Mouse (Mus musculus): ENCODE data around the gene Vwa5b2. TPM values are rescaled to one million over a fixed set of nuclear protein-coding genes. Genes with fewer than 3 reads are reported as not detected.

The Vwa5b2 gene
- 0.10 and 0.34 TPM in 2 replicates for polyA plus RNA-seq (2012; rRNA removed)

- 1% methylated on average over 24 of the region's 24 CpGs for WGBS
- peaks cover 3% of the 10 kb centered on the region for H3K4me1 ChIP-seq (ENCODE audit: control insufficient read depth, insufficient read depth, low read length)
- no peak for TF ChIP-seq POLR2A (IDR thresholded peaks at IDR 0.05; ENCODE audit: borderline replicate concordance, extremely low read depth, low read depth, low read length)
- TF ChIP-seq CTCF (IDR thresholded peaks at IDR 0.05; ENCODE audit: insufficient read depth, low read length): no peak
- DNase-seq: no peak
- H3K4me3 ChIP-seq (replicated peaks; ENCODE audit: extremely low read depth, low read depth, low read length): peak within 1 kb of the TSS; percentile 6
Measured at GRCm38 (mm10) chr16:20589366-20589938, at the start of gene Vwa5b2. Vwa5b2 (plus strand) TSS chr16:20589471.

DNA sequence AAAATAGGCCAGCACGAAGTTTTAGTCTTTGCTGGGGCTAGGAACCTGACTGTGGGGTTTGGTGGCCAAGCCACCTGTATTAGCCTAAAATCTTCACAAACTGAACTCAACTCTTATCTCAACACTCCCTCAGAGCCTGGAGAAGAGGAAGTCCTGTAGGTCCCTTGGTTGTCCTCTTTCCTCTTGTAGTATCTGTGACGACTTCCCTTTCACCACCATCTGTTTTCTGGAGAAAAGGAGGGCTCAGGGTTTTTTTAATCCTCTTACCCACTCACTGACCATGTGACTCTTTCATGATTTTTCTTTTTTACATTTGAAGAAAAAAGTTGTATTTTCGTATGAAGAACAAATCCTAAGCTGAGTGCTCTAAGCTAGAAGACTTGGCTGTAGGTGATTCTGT, 49.6 kb upstream of the Vwa5b2 start:
- WGBS: 73% methylated on average over 3 of the region's 3 CpGs
- no peak for DNase-seq
- no peak for TF ChIP-seq CTCF (IDR thresholded peaks at IDR 0.05; ENCODE audit: insufficient read depth, low read length)
- no peak for TF ChIP-seq POLR2A (IDR thresholded peaks at IDR 0.05; ENCODE audit: borderline replicate concordance, extremely low read depth, low read depth, low read length)
- Histone ChIP-seq H3K4me3 (replicated peaks; ENCODE audit: extremely low read depth, low read depth, low read length) (no peak overlapping the region), H3K4me1 (ENCODE audit: control insufficient read depth, insufficient read depth, low read length) (peaks cover 10% of the 10 kb centered on the region)

DNA sequence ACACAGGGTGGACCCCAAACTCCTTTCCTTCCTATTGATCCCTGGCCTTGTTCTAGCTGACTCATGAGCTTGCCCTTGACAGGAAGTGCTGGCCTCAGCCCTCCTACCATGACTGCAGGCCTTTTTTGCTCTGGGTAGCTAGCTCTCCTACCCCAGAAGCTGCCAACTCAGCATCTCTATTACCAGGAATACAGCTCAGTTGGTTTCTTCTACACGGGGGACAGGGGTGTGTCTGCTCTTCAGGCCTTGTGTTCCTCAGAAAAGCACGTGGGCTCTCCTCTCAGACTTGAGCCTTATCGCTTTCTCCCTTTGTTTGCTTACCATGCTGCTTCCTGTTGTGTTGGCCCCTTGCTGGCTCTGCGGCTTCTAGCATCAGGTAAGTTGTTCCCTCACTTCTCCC, 48.8 kb upstream of the Vwa5b2 start:
- no peak for DNase-seq
- TF ChIP-seq CTCF (IDR thresholded peaks at IDR 0.05; ENCODE audit: insufficient read depth, low read length) (no peak), POLR2A (IDR thresholded peaks at IDR 0.05; ENCODE audit: borderline replicate concordance, extremely low read depth, low read depth, low read length) (no peak)
- WGBS: 50% methylated on average over 4 of the region's 4 CpGs
- H3K4me1 ChIP-seq (ENCODE audit: control insufficient read depth, insufficient read depth, low read length): peaks cover 10% of the 10 kb centered on the region
- no peak overlapping the region for H3K4me3 ChIP-seq (replicated peaks; ENCODE audit: extremely low read depth, low read depth, low read length)

- 88% methylated on average over 10 of the region's 10 CpGs for WGBS
- DNase-seq: no peak
- no peak for TF ChIP-seq POLR2A (IDR thresholded peaks at IDR 0.05; ENCODE audit: borderline replicate concordance, extremely low read depth, low read depth, low read length)
- TF ChIP-seq CTCF (IDR thresholded peaks at IDR 0.05; ENCODE audit: insufficient read depth, low read length): no peak
- no peak overlapping the region for H3K4me3 ChIP-seq (replicated peaks; ENCODE audit: extremely low read depth, low read depth, low read length)
- H3K4me1 ChIP-seq (ENCODE audit: control insufficient read depth, insufficient read depth, low read length): peaks cover 4% of the 10 kb centered on the region
Measured at GRCm38 (mm10) chr16:20545696-20546095, 43.6 kb upstream of the Vwa5b2 start.

DNA sequence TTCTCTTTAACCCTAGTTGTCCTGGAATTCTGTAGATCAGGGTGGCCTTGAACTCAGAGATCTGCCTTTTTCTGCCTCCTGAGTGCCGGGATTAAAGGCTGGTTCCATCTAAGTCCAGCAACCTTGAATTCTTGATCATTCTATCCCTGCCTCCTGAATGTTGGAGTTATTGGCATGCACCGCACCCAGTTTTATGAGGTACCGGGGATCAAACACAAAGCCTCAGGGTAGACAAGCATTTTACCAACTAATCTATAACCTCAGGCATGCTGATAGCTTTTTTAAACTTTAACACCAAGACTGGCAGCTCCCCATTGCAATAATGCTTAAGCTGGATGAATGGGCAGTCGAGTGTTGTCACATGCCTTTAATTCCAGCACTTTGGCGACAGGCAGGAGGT, 41.8 kb upstream of the Vwa5b2 start:
- peak; percentile 22 for DNase-seq
- no peak overlapping the region for H3K4me3 ChIP-seq (replicated peaks; ENCODE audit: extremely low read depth, low read depth, low read length)
- TF ChIP-seq CTCF (IDR thresholded peaks at IDR 0.05; ENCODE audit: insufficient read depth, low read length) (no peak), POLR2A (IDR thresholded peaks at IDR 0.05; ENCODE audit: borderline replicate concordance, extremely low read depth, low read depth, low read length) (no peak)

DNA sequence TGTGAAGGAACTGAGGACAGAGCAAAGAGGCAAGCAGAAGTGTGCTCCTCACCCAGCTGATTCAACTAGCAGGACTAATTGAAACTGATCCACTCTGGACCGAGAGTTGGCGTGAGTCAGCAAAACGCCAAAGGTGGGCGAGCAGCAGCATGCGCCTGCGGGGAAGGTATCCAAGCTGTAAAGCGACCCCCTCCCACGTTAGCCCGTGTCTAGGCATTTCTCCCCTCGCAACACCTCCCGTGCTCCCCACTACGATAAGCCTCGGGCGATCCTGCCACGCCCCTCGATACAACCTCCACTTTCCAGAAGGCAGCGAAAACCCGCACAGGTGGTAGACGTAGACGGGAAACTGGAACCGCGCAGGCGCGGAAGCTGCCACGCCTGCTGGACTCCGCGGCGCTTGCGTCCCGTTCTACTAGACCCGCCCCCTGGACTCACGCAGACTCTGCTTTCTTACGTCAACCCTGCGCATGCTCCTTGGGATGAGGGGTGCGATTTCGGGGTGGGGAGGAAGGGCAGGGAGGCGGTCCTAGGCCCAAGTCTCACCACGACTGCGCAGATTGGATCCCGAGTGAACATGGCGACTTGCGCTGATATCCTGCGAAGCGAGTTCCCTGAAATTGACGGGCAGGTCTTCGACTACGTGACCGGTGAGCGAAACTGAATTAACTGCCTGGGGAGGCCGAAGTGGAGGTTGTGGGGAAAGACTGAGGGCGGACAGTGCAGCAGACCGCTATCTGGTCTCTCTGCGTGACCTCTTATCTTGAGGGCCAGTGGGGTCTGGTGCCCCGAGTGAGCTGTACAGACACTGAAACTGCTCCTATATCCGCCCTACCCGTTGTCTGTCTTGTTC, 40.9 kb upstream of the Vwa5b2 start, which contains the start of gene Abcf3:
Gene Abcf3 (plus strand): TSS at position 482 of the 853 bp plus-strand sequence.
- TF ChIP-seq CTCF (IDR thresholded peaks at IDR 0.05; ENCODE audit: insufficient read depth, low read length) (no peak), POLR2A (IDR thresholded peaks at IDR 0.05; ENCODE audit: borderline replicate concordance, extremely low read depth, low read depth, low read length) (peak; percentile 95; the same call in 1 of the 2 replicates)
- peaks cover 4% of the 10 kb centered on the region for H3K4me1 ChIP-seq (ENCODE audit: control insufficient read depth, insufficient read depth, low read length)
- H3K4me3 ChIP-seq (replicated peaks; ENCODE audit: extremely low read depth, low read depth, low read length): peak within 1 kb of the TSS; percentile 93
- peak; percentile 95 for DNase-seq
- under 1% methylated on average over 56 of the region's 56 CpGs for WGBS

More for the DNA sequence above, 41.8 kb upstream of the Vwa5b2 start:
- 42% methylated on average over 5 of the region's 5 CpGs for WGBS
- peaks cover 4% of the 10 kb centered on the region for H3K4me1 ChIP-seq (ENCODE audit: control insufficient read depth, insufficient read depth, low read length)

- TF ChIP-seq CTCF (IDR thresholded peaks at IDR 0.05; ENCODE audit: insufficient read depth, low read length): no peak
- no peak for TF ChIP-seq POLR2A (IDR thresholded peaks at IDR 0.05; ENCODE audit: borderline replicate concordance, extremely low read depth, low read depth, low read length)
- 42% methylated on average over 9 of the region's 9 CpGs for WGBS
- peaks cover 4% of the 10 kb centered on the region for H3K4me1 ChIP-seq (ENCODE audit: control insufficient read depth, insufficient read depth, low read length)
- no peak for DNase-seq
- peak overlapping the region; percentile 93 for H3K4me3 ChIP-seq (replicated peaks; ENCODE audit: extremely low read depth, low read depth, low read length)
Measured at GRCm38 (mm10) chr16:20549161-20549560, 40.1 kb upstream of the Vwa5b2 start.

DNA sequence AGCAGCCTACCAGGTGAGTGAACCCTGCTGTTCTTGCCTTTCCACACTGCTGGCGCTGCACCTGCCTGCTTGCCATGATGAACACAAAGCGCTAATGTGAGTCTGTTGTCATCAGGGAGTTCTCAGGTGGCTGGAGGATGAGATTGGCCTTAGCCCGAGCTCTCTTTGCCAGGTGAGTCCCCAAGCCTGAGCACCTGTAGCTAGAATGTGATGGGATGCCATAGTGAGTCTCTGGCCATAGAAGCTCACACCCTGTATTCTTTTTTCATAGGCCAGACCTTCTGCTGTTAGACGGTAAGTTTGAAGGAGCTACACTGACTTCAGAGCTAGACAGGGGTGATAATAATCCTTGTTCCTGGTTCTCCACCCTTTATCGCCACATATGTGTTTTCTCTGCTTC, 37.6 kb upstream of the Vwa5b2 start:
- TF ChIP-seq CTCF (IDR thresholded peaks at IDR 0.05; ENCODE audit: insufficient read depth, low read length): no peak
- no peak for TF ChIP-seq POLR2A (IDR thresholded peaks at IDR 0.05; ENCODE audit: borderline replicate concordance, extremely low read depth, low read depth, low read length)
- DNase-seq: no peak
- WGBS: 97% methylated on average over 5 of the region's 5 CpGs
- peaks cover 4% of the 10 kb centered on the region for H3K4me1 ChIP-seq (ENCODE audit: control insufficient read depth, insufficient read depth, low read length)
- H3K4me3 ChIP-seq (replicated peaks; ENCODE audit: extremely low read depth, low read depth, low read length): no peak overlapping the region

DNA sequence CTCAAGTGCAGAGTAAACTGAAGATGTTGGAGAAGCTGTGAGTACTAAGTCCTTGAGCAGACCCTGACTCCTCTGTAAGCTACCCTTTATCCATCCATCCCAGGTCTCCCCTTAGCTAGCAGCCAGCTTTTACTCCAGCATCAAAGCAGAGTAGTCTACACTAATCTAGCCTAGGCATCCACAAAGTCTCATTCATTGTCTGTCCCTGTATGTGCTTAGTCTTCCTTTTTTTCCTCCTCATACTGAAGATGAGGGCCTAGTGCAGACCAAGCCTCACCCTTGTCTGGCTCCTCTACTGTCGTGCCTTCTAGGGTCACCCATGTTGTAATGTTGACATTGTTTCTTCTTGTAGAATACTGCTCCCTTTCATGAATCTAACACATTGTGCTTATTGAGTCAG, 36.7 kb upstream of the Vwa5b2 start:
- no peak for DNase-seq
- TF ChIP-seq CTCF (IDR thresholded peaks at IDR 0.05; ENCODE audit: insufficient read depth, low read length): no peak
- no peak for TF ChIP-seq POLR2A (IDR thresholded peaks at IDR 0.05; ENCODE audit: borderline replicate concordance, extremely low read depth, low read depth, low read length)
- WGBS: 84% methylated on average over 1 of the region's 1 CpGs
- peaks cover 4% of the 10 kb centered on the region for H3K4me1 ChIP-seq (ENCODE audit: control insufficient read depth, insufficient read depth, low read length)
- H3K4me3 ChIP-seq (replicated peaks; ENCODE audit: extremely low read depth, low read depth, low read length): no peak overlapping the region
